Mouse (Mus musculus) spleen, postnatal 36 days (tissue): ENCODE measurements around the gene Pgpep1.
A peak's percentile ranks its signal among the peaks of the same experiment; 100 is the strongest.

Source experiments
- DNase-seq, 2 experiments: peaks; one replicate each; pipeline ENCODE4 v3.0.0; 2022; ENCODE audit warnings: low spot score in 2 of 2, mixed read lengths in 1 of 2

Gene Pgpep1

DNA sequence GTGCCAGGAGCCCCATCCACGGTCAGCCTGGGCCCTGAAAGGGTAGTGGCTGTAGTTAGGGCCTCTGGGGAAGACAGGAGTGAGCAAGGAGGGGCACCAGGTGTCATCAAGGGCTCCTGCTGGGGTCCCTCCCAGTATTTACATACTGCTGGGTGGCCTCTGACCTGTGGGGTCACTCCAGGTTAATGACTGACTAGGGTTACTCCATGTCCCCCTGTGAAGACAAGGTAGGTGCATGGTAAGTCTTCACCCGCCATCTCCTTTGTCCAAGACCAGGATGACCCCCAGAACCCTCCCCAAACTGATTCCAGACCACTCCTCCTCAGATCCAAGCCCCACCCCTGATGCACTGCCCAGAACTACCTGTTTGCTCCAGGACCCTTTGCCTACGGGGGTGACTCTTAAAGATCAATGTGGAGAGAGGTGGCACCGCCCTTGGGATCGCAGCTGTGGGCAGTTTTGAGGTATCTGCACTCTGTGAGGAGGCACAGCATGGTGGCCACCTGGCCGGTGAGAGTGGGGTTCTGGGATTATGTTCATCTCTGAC is 27.8 kb downstream of the Pgpep1 start, which contains the start of gene Gdf15:
Gene Gdf15 (minus strand): TSS at position 111 of the 547 bp plus-strand sequence.
- no peak for DNase-seq

DNA sequence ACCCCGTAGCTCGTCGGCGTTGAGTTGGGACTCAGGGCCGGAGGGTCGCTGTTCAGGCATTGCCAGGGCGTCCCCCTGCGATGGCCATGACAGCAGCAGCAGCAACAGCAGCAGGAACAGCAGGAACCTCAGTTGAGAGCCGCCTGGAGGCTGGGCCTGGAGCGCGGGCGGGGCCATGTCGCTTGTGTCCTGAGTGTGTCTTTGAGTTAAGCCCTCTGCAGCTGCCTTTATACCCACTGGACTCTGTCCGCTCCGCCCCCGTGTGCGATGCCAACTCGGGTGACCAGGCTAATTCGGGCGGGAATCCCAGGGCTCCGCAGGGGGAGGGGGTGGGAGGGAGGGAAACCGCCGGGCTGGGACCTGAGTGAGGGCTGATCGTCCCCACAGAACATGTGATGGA is 28.8 kb downstream of the Pgpep1 start:
- peak in 1 of 2 experiments; percentile 34 for DNase-seq

DNA sequence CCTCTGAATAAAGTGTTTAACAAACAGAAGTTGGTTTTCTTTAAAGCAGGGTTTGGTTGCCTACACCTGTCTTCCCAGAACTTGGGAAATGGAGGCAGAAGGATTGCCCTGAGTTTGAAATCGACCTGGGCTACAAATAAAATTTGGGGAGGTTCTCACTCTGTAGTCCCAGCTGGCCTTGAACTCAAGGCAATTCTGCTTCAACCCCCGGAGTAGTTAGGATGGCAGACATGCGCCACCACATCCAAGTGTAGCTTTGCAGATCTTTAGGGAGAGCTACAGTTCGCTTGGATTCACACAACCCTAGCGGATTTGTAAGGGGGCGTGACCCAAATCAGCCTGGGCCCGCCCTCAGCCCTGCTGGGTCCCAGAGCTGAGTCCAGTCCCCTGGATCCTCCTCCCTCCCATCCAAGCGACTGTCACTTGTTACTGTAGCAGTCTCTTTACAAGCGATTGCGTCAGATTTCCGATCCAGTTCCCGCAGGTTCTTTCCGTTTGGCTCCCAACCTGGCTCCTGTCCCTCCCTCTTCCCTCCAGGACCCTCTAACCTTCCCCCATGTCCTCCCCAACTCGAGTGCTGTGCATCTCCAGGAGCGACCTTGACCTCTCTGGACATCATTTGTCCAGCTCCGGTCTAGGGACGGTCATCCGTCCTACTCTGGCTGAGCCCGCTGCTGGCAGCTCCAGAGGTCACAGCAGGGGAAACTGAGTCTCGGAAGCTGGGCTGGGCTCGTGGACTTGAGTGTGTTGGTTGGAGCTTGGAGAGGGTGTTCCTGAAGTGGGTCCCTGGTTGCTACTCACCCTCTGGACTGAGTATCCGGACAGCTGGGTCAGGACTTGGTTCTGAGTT is 29.4 kb downstream of the Pgpep1 start:
- peak in 1 of 2 experiments; percentile 40 for DNase-seq

DNA sequence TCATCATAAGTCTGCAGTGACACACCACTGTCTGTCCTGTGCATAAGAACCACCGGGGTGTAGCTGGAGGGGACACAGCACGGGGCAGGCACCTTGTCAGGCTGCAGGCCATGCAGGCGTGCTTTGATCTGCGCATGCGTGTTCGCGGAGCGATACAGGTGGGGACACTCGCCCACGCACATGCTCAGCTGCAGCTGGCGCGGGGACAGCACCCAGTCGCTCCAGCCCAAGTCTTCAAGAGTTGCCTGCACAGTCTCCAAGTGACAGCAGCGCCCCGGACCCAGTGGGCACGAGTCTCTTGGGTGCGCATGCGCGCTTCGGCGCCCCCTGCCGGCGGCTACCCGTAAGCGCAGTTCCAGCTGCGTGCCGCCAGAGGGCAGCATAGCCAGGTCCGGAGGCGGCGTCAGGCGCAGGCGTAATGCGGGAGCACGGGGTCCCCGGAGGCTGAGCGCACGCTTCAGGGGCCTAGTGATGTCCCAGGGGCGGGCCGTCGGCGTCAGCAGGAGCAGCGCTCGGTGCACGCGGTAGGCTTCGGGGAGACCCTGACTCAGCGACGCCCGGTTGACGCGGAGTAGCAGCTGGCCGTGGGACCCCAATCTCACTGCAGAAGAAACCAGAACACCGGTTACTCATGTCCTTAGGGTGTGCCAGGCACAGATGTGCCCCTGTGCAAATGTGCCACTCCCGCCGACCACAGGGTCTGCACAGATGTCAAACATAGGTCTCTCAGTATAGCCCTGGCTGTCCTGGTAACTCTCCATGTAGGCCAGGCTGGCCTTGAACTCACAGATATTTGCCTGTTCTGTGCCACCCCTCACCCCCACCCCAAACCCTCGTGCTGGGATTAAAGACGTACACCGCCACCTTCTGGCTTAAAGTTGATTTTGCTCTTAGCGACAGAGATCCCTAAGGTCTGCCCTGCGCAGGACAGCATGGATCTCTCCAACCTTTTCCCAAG is 30.3 kb downstream of the Pgpep1 start:
- peak; percentile 91 to 92 for DNase-seq

DNA sequence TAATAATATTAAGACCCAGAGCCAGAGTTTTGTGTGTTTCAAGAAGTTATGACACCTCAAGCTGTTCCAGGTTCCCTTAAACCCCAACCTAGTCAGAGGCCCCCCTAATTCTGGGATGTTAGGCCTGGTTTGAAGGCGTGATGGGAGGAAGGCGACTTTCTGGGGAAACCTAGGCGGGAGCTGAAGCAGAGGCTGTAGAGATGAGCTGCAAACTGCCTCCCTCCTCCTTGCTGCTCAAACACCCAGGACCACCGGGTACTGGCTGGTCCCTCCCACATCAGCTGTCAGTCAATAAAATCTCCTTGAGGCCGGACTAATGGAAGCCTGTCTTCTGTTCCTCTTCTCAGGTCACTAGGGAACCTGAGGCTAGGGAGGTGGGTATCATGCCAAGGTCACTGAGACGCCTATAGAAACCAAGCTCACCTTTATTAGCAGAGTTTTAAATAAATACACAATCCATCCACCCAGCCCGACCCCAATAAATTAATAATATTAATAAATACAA is 31.1 kb downstream of the Pgpep1 start:
- DNase-seq, result no peak

DNA sequence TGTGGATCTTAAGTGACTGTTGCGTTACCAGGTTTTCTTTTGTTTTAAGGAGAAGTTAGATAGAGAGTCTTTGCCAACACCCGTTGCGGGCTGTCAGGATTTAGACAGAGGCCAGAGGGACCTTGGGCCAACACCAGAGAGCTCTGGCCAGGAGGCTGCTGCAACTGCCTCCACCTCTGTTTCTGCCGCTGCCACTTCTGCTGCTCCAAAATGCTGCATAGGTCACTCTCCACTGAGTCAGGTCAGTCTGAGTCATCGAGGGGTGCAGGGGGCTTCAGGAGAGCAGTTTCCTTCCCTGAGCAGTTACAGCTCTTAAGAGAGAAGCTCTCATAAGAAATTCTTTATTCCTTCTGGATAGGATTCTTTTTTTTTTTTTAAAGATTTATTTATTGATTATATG is 33.1 kb downstream of the Pgpep1 start:
- DNase-seq, result no peak

DNA sequence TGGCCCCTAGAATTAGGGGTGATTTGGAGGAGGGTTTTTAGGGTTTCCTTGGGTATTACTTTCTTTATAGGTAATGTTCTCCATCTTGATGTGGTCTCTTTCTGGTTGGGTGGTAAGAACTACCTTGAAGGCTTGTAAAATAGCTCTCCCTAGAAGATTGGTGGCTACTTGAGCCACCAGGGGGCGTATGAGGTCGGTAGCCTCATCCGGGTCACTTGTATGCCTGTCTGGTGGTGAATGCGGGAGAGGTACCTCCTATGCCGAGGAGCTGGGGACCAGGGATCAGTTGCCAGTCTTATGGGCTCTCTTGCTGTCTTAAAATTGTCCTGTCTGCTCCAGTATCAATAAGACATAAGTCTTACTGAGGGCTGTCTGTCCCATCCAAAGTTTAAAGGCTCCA is 35.1 kb downstream of the Pgpep1 start:
- DNase-seq, result peak in 1 of 2 experiments; percentile 54

DNA sequence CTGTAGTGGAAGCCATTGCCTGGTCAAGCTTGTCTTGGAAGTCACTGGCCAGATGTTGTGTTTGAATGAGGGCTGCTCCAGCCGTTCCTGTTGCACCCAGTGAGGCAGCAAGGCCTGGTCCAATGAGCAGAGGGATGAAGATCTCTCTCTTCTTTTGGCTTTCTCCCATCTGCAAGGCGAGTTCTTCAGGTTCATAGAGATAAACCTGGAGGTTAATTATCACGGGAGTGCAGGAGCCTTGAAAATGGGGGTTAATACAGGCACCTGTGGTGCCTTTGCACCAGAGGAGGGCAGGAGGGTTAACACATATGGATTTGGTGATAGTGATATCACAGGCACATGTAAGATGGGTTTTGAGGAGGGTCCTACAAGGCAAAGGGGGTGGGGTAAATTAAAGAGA is 38.0 kb downstream of the Pgpep1 start:
- DNase-seq, result peak in 1 of 2 experiments; percentile 60

DNA sequence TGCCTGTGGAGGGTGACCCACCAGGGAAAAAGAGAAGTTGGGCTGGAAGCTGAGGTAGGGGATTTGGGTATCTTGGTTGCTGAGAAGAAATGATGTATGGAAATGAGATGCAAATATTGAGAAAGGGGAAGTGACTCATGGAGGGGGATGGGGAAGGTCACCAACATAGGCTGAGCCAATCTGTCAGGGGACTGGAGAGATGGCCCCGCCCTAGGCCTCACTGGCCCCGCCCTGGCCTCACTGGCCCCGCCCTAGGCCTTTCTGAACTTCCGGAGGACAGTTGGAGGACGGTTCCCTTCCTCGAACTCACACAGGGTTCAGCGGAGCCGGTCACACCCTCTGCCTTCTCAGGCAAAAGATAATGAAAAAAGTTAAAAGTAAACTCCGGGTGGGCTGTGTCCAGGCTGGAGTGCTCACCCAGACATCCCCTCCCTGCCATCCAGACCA is 41.3 kb downstream of the Pgpep1 start:
- peak; percentile 92 to 95 for DNase-seq

DNA sequence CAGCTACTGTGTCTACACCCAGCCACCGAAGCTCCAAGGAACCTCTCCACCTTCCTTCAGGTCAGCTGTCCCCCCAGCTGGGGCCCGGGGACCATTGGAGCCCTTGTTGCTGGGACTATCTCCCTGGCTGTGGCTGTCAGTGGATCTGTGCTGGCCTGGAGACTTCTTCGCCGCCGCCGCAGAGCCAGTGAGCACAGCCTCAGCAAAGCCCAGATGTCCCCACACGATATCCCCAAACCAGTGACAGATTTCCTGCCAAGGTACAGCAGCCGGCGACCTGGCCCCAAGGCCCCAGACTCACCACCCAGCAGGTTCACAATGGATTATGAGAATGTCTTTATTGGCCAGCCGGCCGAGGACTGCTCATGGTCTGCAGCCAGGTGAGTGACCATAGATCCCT is 42.2 kb downstream of the Pgpep1 start:
- no peak for DNase-seq

DNA sequence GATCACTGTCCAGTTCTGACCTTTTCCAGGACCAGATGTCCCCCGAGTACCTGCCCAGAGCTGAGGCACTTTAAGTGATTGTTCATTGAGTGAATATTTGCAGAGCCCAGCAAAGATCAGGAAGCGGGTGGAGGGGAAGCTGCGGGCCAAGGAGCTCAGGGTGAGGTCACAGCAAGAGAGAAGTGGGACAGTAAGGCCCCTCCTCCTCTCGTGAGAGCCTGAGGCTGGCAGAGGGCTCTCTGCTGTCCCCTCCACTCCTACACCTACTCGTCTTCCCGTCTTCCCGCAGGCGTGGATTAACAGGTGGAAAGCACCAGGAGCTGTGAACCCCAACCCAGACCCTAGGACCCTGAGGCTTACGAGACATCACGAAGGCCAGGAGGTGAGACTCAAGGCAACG is 43.5 kb downstream of the Pgpep1 start:
- DNase-seq, result peak; percentile 64 to 72

DNA sequence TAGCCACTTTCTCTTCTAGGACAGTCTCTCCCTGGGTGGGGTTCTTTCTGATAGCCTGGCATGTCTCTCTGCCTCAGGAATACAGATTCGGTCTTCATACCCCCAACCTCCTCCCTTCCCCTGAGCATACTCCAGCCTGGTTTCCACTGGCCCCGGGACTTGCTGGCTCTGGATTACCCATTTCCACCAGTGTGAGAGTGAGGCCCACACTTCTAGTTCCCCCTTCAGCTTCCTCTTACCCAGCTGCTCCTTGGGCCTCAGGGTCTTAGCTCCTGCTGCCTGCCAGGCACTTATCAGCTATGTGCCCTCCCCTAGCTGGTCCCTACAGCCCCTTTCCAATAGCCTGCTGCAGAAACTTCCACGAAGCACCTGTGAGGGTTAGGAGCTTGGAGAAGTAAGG is 44.3 kb downstream of the Pgpep1 start, which contains the start of gene Lrrc25:
Gene Lrrc25 (plus strand): TSS at position 262 of the 400 bp plus-strand sequence.
- peak; percentile 47 to 57 for DNase-seq

DNA sequence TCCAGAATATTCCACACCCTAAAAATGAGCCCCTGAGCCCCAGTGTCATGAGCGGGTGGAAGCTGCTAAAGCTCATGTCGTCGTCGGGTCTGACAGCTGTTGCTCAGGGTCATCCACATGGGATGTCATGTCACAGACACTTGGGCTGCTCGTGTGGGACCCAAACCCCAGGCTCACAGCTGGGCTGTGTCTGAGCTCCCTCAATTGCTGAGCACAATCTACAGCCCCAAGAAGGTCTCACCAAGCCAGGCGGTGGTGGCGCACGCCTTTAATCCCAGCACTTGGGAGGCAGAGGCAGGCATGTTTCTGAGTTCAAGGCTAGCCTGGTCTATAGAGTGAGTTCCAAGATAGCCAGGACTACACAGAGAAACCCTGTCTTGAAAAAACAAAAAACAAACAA is 44.9 kb downstream of the Pgpep1 start:
- DNase-seq, result no peak

DNA sequence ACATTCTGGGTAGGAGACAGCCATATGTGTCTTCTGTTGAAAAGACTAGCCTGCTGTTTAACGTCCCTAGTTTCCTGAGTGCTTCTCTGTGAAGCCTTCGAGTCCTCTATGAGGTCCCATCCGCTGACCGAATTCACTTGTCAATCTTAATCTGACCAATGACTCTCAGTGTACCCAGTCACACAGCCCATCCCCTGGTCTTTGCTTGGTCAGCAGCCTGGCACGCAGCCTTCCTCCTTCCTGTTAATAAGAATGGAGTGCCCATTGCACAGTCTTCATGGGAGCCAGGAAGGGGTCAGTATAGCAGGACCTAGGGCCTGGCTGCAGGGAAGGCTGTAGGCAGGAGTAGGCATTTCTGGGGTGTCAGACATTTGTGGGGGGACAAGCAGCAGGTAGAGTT is 45.7 kb downstream of the Pgpep1 start:
- no peak for DNase-seq

DNA sequence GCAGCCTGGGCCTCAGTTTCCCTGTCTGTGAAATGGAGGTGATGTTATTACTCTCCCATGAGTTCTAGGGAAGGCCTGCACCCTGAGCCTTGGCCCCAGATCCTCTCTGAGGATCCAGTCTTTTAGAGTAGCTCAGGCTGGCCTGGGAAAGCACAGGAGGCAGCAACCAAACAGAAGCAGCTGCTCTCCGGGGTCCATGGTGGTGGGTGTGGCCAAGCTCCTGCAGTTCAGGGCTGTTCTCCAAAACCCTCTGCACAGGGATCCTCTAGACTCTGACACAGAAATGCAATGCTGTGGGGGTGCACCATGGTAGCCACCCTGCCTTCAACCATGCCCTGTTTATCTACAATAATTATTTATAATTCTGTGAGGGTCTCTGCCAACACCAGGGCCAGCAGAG is 46.4 kb downstream of the Pgpep1 start:
- DNase-seq, result no peak

DNA sequence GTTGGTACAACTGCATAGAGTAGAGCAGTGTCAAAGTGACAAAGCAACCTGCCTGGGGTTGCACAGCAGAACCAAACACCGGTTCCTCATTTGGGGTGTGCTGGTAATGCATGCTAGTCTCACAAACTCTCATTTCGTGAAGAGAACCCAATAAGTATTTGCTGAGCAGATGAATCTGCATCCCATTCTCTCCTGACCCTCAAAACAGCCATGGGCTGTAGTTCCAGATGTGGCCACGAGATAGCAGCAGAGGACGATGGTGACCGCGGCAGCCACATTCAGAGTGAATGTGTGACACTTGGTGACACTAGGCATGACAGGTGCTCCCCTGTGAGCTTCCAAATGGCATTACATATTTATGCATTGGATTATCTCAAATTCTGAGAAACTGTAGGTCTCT is 48.3 kb downstream of the Pgpep1 start:
- DNase-seq, result peak; percentile 89 to 91

DNA sequence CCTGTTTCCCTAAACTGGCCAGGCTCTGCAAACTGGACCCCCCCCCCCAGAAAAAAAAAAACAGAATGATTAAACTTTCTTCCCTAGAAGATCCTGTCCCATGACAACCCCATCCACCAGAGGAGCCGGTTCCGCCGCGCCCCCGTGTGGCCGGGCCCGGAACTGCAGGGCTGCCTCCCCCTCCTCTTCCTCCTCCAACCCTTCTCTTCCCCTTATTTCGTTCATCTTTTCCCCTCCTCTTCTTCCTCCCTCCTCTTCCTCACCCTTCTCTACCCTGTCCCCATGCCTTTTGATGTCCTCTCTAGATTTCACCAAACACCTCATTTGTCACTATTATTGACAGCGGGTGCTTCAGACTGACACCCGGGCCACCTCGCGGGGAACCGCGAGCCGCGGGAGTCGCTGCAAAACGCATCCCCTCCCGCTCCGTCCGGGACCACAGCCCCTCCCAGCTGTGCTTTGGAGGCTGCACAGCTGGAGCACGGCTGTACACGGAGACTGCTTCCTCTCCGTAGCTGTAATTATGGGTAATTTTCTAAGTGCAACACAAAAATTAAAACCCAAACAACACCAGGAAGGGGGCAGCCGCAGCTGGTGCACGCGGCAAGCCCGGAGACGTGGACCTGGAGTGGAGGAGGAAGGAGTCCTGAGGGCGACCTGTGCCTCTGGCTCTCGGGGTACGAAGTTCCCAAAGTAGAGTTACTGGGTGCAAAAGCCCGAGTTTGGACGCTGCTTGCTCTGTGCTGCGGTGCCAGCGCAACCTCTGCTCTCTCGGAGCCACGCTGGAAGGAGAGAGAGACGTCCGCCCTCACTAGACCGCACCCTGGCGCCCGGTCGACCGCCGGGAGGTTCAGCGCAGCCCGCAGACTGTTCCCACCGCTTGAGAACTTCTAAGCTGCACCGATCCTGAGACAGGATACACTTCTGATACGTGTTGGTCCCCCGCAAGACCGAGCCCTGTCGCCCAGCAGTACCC is 49.1 kb downstream of the Pgpep1 start:
- peak; percentile 79 to 80 for DNase-seq

DNA sequence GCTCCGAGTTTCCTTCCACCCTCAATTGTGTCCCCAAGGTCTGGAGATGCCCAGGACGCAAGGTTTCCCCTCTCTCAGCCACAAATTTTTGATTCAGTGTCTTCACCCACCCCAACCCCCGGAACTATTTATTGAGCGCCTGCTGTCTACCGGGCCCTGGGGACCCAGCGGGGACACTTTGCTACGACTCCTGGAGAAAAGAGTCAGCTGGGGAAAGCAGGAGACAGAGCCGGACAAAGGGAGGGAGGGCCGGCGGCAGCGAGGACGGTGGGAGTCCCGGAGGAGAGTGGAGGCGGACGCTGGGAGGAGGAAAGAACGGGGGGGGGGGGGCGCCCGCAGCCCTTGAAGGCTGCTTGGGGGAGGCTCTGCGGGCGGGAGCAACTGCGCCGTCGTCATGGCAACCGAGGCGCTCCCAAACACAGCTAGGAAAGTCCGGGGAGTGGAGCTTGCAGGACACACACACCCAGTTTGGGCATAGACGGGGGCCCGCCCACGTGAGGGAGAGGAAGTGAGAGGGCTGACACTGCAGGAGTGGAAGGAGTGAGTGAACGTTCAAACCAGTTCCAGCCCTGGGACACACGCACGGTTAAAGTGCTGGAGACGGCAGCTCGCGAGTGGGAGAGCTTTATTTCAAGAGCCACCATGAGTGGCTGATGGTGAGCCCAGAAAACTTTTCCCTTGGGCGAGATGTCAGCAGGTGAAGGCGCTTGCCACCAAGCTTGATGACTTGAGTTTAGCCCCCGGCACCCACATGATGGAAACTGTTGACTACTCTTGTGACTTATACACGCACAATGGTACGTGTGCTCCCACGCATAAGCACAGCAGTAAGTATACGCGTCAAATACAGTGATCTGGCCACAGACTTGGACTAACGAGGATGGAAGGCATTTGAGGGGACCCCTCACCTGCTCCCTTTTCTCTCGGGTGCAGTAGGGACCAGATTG is 50.1 kb downstream of the Pgpep1 start:
- DNase-seq, result peak; percentile 92 to 94

DNA sequence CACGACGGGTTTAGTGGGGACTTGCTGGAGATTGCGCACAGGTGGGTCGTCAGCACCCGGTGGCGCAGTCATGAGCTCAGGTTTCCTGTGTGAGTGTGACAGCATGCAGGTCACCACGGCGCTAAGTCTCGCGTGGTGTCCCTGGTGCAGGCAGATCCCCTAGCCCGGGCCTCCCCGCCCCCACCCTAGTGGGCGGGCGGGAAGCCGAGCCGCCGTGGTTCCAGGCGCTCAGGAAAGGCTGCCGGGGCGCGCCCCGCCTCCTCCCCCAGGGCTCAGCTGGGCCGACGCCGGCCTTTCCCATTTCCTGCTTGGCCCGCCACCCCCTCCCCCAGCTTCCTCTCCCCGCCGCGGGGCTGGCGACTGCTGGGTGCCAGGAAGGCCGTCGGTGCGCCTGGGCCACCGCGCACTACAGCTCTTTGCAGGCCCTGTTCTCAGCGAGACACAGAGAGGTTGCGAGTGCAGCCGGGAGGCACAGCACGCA is 50.8 kb downstream of the Pgpep1 start:
- peak; percentile 82 to 86 for DNase-seq
